Mouse (Mus musculus) left cerebral cortex, postnatal 10 days (tissue): Measurements from ENCODE around the gene Xkrx. TPM values are rescaled to one million over a fixed set of nuclear protein-coding genes. Genes with fewer than 3 reads are reported as not detected.

ENCODE experiments used
- total RNA-seq, 2 experiments: library from RNA; stranded (reverse); gene quantifications; 2 replicates each; pipeline ENCODE4 v1.2.3; 2021

The Xkrx gene
- total RNA-seq, 2 experiments from 2014 or later: 0.95 to 1.5 TPM

Other genes starting within 250 kb of the Xkrx start
- gene Sytl4, start 180.3 kb downstream of the Xkrx start, total RNA-seq: under 1 TPM; 0.41 to 0.59 TPM
- 100 to 1,000 TPM; 131 TPM for gene Cstf2, start 102.9 kb downstream of the Xkrx start, total RNA-seq
- not detected for gene Arl13a, start 25.4 kb upstream of the Xkrx start, total RNA-seq
- not detected for gene Nox1, start 59.9 kb upstream of the Xkrx start, total RNA-seq
- gene Trmt2b, start 114.9 kb upstream of the Xkrx start, total RNA-seq: 1 to 10 TPM; 4.3 to 5.6 TPM
- gene Tmem35a, start 133.1 kb upstream of the Xkrx start, total RNA-seq: 100 to 1,000 TPM in 1 of 2 experiments, 10 to 100 TPM in 1; 94.8 to 104 TPM
- gene Cenpi, start 146.0 kb upstream of the Xkrx start, total RNA-seq: 1 to 10 TPM in 1 of 2 experiments, under 1 TPM in 1; 0.92 to 1.2 TPM
- 10 to 100 TPM; 53.9 to 55.4 TPM for gene Drp2, start 242.5 kb upstream of the Xkrx start, total RNA-seq